Mouse (Mus musculus) megakaryocyte, embryonic 14.5 days (primary cell): ENCODE results near the gene Itln1. TPM values are rescaled to one million over a fixed set of nuclear protein-coding genes. Genes with fewer than 3 reads are reported as not detected.

Experiments
- H3K27me3 ChIP-seq: replicated peaks from 2 replicates; pipeline ENCODE3; 2012; ENCODE audit warnings: inconsistent platforms
- H3K36me3 ChIP-seq: replicated peaks from 2 replicates; pipeline ENCODE3; 2012; ENCODE audit warnings: low read length, inconsistent platforms, mixed read lengths
- H3K4me1 ChIP-seq: 2 replicates; pipeline ENCODE4 v1.6.1; 2012; ENCODE audit warnings: inconsistent platforms
- H3K4me3 ChIP-seq: replicated peaks from 2 replicates; pipeline ENCODE3; 2012; ENCODE audit warnings: moderate library complexity, mild to moderate bottlenecking, inconsistent platforms
- H3K9me3 ChIP-seq: 2 replicates; pipeline ENCODE4 v1.6.1; 2012; ENCODE audit warnings: inconsistent platforms
- FLI1 ChIP-seq: IDR thresholded peaks from 2 replicates; pipeline ENCODE4 v1.6.1; 2012; ENCODE audit warnings: low read length, inconsistent platforms, mixed read lengths
- GATA1 ChIP-seq: IDR thresholded peaks from 3 replicates; pipeline ENCODE4 v1.6.1; 2012; ENCODE audit warnings: mixed read lengths, low read length, inconsistent platforms, borderline replicate concordance
- polyA plus RNA-seq: library from polyadenylated mRNA; stranded (reverse); fragments of >175 nt; gene quantifications from 2 replicates; pipeline ENCODE4 v1.2.3, GENCODE M21; 2012; ENCODE audit warnings: low replicate concordance; ENCODE audit not compliant: insufficient read depth

Itln1 gene
- polyA plus RNA-seq, 1 experiment, result 0.94 TPM

DNA sequence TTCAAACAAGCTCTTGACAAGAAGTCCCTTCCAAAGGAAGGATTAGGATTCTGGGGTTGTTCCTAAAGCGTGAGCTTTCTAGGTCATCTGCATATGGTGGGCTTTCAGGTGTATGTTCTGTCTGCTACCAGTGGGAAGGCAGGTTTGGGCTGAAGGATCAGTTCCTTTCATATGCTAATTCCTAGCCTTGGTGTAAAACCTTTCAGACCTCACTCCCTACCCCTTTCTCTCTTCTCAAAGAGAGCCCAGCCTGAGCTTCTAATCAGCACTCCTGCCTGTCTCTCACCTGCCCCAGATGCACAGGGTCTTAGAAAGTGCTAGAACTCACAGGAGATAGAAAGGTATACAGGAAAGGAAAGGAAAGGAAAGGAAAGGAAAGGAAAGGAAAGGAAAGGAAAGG, 63.6 kb downstream of the Itln1 start:
- Histone ChIP-seq H3K4me1 (peaks cover 45% of the 10 kb centered on the region), H3K27me3 (no peaks in the 10 kb centered on the region), H3K9me3 (no peaks in the 10 kb centered on the region), H3K36me3 (no peaks in the 10 kb centered on the region), H3K4me3 (no peak overlapping the region)
- TF ChIP-seq FLI1 (no peak), GATA1 (no peak)

DNA sequence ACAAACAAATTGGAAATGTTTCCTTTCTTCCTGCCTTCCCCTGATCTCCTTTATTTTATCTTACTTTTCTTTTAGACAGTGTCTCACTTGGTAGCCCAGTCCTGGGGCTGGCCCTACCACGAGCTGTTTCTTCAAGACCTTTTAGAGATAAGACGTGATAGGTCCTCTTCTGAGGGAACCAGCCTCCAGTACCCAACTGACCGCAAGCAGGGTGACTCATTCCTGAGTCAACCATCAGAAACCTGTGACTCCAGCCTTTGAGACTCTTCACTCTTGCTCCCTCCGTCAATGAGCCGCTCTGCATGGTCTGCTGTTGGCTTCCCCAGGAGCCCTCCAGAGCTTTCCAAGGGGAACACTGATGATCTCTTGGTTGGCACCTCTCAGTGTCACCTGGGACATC, 64.2 kb downstream of the Itln1 start:
- no peaks in the 10 kb centered on the region for H3K9me3 ChIP-seq
- no peak for TF ChIP-seq FLI1
- no peak for TF ChIP-seq GATA1
- H3K36me3 ChIP-seq, result peaks cover under 1% of the 10 kb centered on the region
- H3K4me1 ChIP-seq, result peaks cover 46% of the 10 kb centered on the region
- no peaks in the 10 kb centered on the region for H3K27me3 ChIP-seq
- H3K4me3 ChIP-seq, result peak overlapping the region; percentile 62

DNA sequence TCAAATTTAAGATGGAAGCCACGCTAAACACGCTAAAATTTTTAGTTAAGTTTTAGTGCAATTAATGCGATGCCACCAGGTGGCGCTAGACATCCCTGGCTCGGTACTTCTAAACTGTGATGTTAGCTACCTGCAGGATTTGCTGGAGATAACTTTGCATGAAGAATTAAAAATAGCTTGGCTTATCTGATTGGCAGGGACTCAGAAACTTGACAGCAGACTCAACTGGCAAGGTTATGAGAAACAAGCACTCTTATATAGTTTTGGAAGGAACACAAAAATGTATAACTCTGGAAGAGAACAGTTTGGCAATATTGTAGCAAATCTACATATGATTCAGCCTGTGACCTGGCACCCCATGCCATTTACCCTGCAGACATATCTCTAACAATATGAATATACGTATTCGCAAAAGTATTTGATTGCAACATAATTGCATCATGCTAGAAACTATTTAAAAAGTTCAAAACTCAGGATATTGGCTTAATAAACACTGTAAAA, 64.7 kb downstream of the Itln1 start:
- TF ChIP-seq FLI1 (no peak), GATA1 (no peak)
- Histone ChIP-seq H3K27me3 (no peaks in the 10 kb centered on the region), H3K9me3 (no peaks in the 10 kb centered on the region), H3K4me1 (peaks cover 50% of the 10 kb centered on the region), H3K4me3 (peak overlapping the region; percentile 1), H3K36me3 (peaks cover 5% of the 10 kb centered on the region)

DNA sequence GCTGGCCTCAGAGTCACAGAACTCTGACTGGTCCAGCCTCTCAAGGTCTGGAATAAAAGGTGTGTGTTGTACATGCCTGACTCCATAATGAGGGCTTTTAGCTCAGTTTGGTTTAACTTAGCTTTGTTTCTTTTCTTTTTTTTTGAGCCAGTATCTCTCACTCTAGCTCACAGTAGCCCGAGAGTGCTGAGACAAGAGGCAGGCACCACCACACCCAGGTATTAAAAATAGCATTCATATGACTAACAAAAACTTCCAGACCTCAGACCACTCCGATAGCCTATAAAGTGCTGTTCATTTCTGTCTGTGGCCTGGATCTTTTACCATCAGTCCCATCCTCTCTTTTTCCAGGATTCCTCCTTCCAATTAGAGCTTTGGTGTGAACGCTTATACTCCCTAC, 65.4 kb downstream of the Itln1 start:
- no peak for TF ChIP-seq FLI1
- no peak for TF ChIP-seq GATA1

More for the DNA sequence above, 65.4 kb downstream of the Itln1 start:
- H3K4me1 ChIP-seq, result peaks cover 51% of the 10 kb centered on the region
- peaks cover 8% of the 10 kb centered on the region for H3K36me3 ChIP-seq
- H3K9me3 ChIP-seq, result no peaks in the 10 kb centered on the region
- no peaks in the 10 kb centered on the region for H3K27me3 ChIP-seq
- H3K4me3 ChIP-seq, result no peak overlapping the region

Other genes with a start within 250 kb of the Itln1 start
- 33.2 and 67.7 TPM in 2 replicates for gene Usp21, start 247.3 kb downstream of the Itln1 start, polyA plus RNA-seq
- gene Ufc1, start 240.3 kb downstream of the Itln1 start, polyA plus RNA-seq, result 18.6 and 97.6 TPM in 2 replicates
- gene Dedd, start 206.1 kb downstream of the Itln1 start, polyA plus RNA-seq, result 19.6 and 45.4 TPM in 2 replicates
- gene Nit1, start 189.6 kb downstream of the Itln1 start, polyA plus RNA-seq, result 3.2 and 6.1 TPM in 2 replicates
- gene Pfdn2, start 189.6 kb downstream of the Itln1 start, polyA plus RNA-seq, result 1.3 and 11.9 TPM in 2 replicates
- not detected in 2 replicates for gene Klhdc9, start 174.5 kb downstream of the Itln1 start, polyA plus RNA-seq
- 0.44 TPM in 1 of 2 replicates, not detected in the other for gene Nectin4, start 165.2 kb downstream of the Itln1 start, polyA plus RNA-seq
- gene Arhgap30, start 146.3 kb downstream of the Itln1 start, polyA plus RNA-seq, result 5.2 and 12.3 TPM in 2 replicates
- 18.5 and 37.8 TPM in 2 replicates for gene Usf1, start 124.0 kb downstream of the Itln1 start, polyA plus RNA-seq
- not detected in 2 replicates for gene Tstd1, start 116.4 kb downstream of the Itln1 start, polyA plus RNA-seq
- gene F11r, start 97.8 kb downstream of the Itln1 start, polyA plus RNA-seq, result 21.9 and 94.2 TPM in 2 replicates
- 4.6 and 9.8 TPM in 2 replicates for gene Alyref2, start 31.8 kb downstream of the Itln1 start, polyA plus RNA-seq
- not detected in 2 replicates for gene Cd244a, start 23.9 kb upstream of the Itln1 start, polyA plus RNA-seq
- gene Ly9, start 72.1 kb upstream of the Itln1 start, polyA plus RNA-seq, result 3.3 TPM in 1 of 2 replicates, not detected in the other
- gene Slamf7, start 117.7 kb upstream of the Itln1 start, polyA plus RNA-seq, result 0.31 TPM in 1 of 2 replicates, not detected in the other
- gene Cd48, start 146.7 kb upstream of the Itln1 start, polyA plus RNA-seq, result 0.70 TPM in 1 of 2 replicates, not detected in the other
- 6.4 and 38.5 TPM in 2 replicates for gene Slamf1, start 231.8 kb upstream of the Itln1 start, polyA plus RNA-seq